Mouse (Mus musculus): Measurements from ENCODE around the gene Nab1. TPM values are rescaled to one million over a fixed set of nuclear protein-coding genes. Genes with fewer than 3 reads are reported as not detected.

Nab1 gene
- polyA plus RNA-seq, 1 experiment from 2014 or later, result 9.4 TPM

Other genes starting within 250 kb of the Nab1 start
- 11.9 and 13.7 TPM in 2 replicates for gene Nemp2, start 130.0 kb upstream of the Nab1 start, polyA plus RNA-seq (2016; fragmentation: Nextera tagmentation; extraction: Ambion mirVana)
- 0.79 and 1.2 TPM in 2 replicates for gene Mfsd6, start 226.8 kb upstream of the Nab1 start, polyA plus RNA-seq (2016; fragmentation: Nextera tagmentation; extraction: Ambion mirVana)